Mouse (Mus musculus): Measurements from ENCODE around the gene Fam189a2. TPM values are rescaled to one million over a fixed set of nuclear protein-coding genes. Genes with fewer than 3 reads are reported as not detected.

The Fam189a2 gene
- polyA plus RNA-seq (2014; fragmentation: Illumina TruSeq; extraction: RNeasy Lipid Tissue Mini Kit (QIAGEN cat#74804); ENCODE audit: low read depth, low replicate concordance), result 1.3 TPM

DNA sequence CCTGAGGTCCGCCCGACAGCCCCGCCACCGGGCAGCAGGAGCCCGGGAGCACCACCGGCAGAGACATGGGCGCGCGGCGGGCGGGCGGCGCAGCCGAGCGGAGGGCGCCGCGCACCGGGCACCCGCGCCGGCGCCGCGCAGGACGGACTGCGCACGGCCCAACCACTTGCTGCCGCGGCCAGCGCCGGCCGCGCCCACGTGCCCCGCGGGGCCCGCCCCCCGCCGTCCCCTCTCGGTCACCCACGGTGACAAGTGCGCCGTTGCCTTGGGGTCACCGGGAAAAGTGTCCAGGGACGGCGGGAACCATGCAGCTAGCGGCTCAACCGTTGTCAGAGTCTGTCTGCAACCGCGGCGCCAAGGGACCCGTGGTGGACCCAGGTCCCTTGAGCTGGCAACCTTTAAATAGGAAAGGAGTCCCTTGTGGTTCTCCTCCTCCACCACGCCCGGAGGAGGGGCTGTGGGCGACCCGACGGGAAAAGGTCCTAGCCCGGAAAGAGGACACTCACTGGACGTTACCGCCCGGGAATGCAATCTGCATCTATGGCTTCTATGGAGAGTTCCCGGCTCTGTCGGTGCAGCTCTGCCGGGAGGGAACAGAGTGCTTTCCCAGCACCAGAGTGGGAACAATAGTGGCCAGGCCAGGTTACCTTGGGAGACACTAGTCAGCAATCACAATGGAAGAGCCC, at the start of gene Fam189a2:
Fam189a2 (minus strand) TSS at position 149 of the 686 bp plus-strand sequence.

Other genes with a start within 250 kb of the Fam189a2 start
- 5.2 TPM for gene Tjp2, start 194.0 kb upstream of the Fam189a2 start, polyA plus RNA-seq (2014; fragmentation: Illumina TruSeq; extraction: RNeasy Lipid Tissue Mini Kit (QIAGEN cat#74804); ENCODE audit: low read depth, low replicate concordance)
- 0.87 TPM for gene Fxn, start 249.6 kb upstream of the Fam189a2 start, polyA plus RNA-seq (2014; fragmentation: Illumina TruSeq; extraction: RNeasy Lipid Tissue Mini Kit (QIAGEN cat#74804); ENCODE audit: low read depth, low replicate concordance)

Data from adrenal gland, adult 10 weeks (tissue).